Mouse (Mus musculus) heart, embryonic 15.5 days (tissue): ENCODE results near the gene Rasa3. TPM values are rescaled to one million over a fixed set of nuclear protein-coding genes. Genes with fewer than 3 reads are reported as not detected.

ENCODE experiments used
- ATAC-seq: fragments of 200-750 bp; cut with Nextera tagmentation; replicated peaks from 2 replicates; pipeline ENCODE4 v1.8.0; 2017; ENCODE audit warnings: low read depth, moderate TSS enrichment; ENCODE audit not compliant: insufficient number of reproducible peaks, insufficient read depth, low FRiP score
- H3K27ac ChIP-seq: fragments of 300-500 bp; sonication (generic); 2 replicates; pipeline ENCODE4 v1.5.1; 2015; ENCODE audit warnings: mild to moderate bottlenecking, inconsistent platforms
- H3K27me3 ChIP-seq: fragments of 300-500 bp; sonication (generic); 2 replicates; pipeline ENCODE4 v1.6.1; 2015; ENCODE audit warnings: inconsistent platforms
- H3K36me3 ChIP-seq: fragments of 300-500 bp; sonication (generic); 2 replicates; pipeline ENCODE4 v1.6.1; 2015; ENCODE audit warnings: mild to moderate bottlenecking, inconsistent platforms
- H3K4me1 ChIP-seq: fragments of 300-500 bp; sonication (generic); replicated peaks from 2 replicates; pipeline ENCODE4 v1.6.1; 2015; ENCODE audit warnings: inconsistent platforms
- H3K4me2 ChIP-seq: fragments of 300-500 bp; sonication (generic); 2 replicates; pipeline ENCODE4 v1.6.1; 2015; ENCODE audit warnings: inconsistent platforms, mild to moderate bottlenecking, moderate library complexity
- H3K4me3 ChIP-seq: fragments of 300-500 bp; sonication (generic); 2 replicates; pipeline ENCODE4 v1.5.1; 2015; ENCODE audit warnings: mild to moderate bottlenecking, inconsistent platforms
- H3K9ac ChIP-seq: fragments of 300-500 bp; sonication (generic); 2 replicates; pipeline ENCODE4 v1.6.1; 2015; ENCODE audit warnings: mild to moderate bottlenecking, inconsistent platforms
- H3K9me3 ChIP-seq: fragments of 300-500 bp; sonication (generic); replicated peaks from 2 replicates; pipeline ENCODE4 v1.6.1; 2016; ENCODE audit warnings: inconsistent platforms
- WGBS: fragments of 180-500 bp; shearing (Covaris S2); methylation state at CpG from one replicate; pipeline ENCODE4 v1.1.7; 2015; ENCODE audit warnings: mixed read lengths; 5-methylcytosine and 5-hydroxymethylcytosine counted together
- polyA plus RNA-seq: library from polyadenylated mRNA; unstranded; fragments of >200 nt; fragmentation: Nextera tagmentation; extraction: Ambion mirVana; gene quantifications from 2 replicates; pipeline ENCODE4 v1.2.1, GENCODE M21; 2015

Rasa3 gene
- polyA plus RNA-seq, 1 experiment from 2014 or later = 19.0 TPM

DNA sequence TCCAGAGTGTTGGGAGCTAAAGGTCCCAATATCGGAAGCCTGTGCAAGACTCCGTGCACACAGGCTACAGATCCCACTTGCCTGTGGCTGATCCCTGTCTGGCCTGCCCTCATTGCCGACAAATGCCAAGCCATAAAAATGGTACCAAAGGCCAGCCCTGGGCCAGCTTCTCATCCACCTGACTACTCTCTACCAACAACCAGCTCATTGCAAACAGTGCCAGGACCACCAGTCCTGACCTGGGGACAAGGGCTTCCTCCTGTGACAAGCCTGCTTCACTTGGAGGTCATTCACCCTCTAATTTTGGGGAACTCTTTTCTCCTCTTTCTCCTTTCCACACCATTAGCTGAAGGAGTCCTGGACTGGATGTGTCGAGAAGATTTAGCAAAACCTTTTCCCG, 29.8 kb downstream of the Rasa3 start:
- Histone ChIP-seq H3K4me1 (peaks cover 76% of the 10 kb centered on the region), H3K36me3 (no peaks in the 10 kb centered on the region), H3K4me3 (no peak overlapping the region), H3K27ac (peak overlapping the region; percentile 90), H3K27me3 (no peaks in the 10 kb centered on the region), H3K9ac (no peak overlapping the region), H3K9me3 (no peaks in the 10 kb centered on the region), H3K4me2 (no peak overlapping the region)
- ATAC-seq = no peak
- 79% methylated on average over 5 of the region's 5 CpGs for WGBS

DNA sequence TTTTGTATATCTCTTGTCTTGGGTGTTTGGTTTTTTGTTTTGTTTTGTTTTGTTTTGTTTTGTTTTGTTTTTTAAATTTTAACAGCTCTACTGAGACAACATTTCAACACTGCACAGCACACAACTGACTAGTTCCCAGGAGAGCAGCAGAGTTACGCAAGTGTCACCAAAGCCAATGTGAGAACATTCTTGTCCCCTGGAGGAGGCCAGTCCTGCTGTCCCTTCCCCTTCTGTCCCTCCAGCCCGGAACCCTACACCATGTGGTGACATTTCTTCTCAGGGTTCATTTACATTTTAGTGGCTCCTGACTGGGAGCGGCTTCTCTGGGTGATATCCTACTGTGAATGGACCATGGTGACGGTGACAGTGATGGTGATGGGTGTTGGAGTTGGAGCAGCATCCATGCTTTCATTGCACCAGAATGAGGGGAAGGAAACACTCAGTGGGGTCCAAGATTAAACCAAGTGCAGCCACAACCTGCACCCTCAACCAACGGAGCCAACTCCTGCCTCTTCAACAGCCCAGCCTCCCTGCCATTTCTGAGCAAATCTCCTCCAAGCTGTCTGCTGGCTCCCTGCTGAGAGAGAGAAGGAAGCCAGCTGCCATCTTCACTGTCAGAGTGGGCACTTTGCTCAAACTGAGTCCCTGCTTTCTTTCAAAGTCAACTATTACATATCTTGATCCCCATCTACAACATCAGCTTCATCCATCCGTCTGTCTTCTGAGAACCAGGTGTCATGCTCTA, 32.3 kb downstream of the Rasa3 start:
- no peaks in the 10 kb centered on the region for H3K27me3 ChIP-seq
- H3K9me3 ChIP-seq = no peaks in the 10 kb centered on the region
- no peak overlapping the region for H3K4me3 ChIP-seq
- WGBS = 58% methylated on average over 6 of the region's 6 CpGs
- ATAC-seq = no peak
- no peaks in the 10 kb centered on the region for H3K36me3 ChIP-seq
- peaks cover 61% of the 10 kb centered on the region for H3K4me1 ChIP-seq
- H3K27ac ChIP-seq = peak overlapping the region; percentile 84
- H3K4me2 ChIP-seq = peak overlapping the region; percentile 46; the same call in 1 of the 2 replicates
- no peak overlapping the region for H3K9ac ChIP-seq

DNA sequence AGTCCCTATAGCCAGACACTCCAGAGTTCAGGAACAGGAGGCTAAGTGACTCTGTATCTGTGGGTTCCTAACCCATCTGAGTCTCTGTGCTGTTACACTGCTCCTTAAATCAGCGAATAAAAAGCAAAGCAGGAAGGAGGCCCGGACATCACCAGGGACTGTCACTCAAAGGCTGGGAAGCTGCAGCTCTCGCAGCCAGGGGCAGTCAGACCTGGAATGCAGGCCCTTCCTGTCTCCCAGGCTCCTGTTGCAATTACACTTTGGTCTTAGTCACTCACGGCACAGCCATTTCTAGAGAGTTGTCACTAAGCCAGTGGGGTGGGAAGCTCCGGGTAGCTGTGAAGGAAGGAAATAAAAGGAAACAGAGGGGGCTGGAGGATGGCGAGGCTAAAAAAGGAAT, 33.2 kb downstream of the Rasa3 start:
- Histone ChIP-seq H3K4me1 (peaks cover 52% of the 10 kb centered on the region), H3K9me3 (no peaks in the 10 kb centered on the region), H3K27ac (peak overlapping the region; percentile 84), H3K9ac (no peak overlapping the region), H3K36me3 (no peaks in the 10 kb centered on the region), H3K27me3 (no peaks in the 10 kb centered on the region), H3K4me3 (no peak overlapping the region), H3K4me2 (peak overlapping the region; percentile 46)
- peak; percentile 56 for ATAC-seq
- under 1% methylated on average over 6 of the region's 6 CpGs for WGBS

DNA sequence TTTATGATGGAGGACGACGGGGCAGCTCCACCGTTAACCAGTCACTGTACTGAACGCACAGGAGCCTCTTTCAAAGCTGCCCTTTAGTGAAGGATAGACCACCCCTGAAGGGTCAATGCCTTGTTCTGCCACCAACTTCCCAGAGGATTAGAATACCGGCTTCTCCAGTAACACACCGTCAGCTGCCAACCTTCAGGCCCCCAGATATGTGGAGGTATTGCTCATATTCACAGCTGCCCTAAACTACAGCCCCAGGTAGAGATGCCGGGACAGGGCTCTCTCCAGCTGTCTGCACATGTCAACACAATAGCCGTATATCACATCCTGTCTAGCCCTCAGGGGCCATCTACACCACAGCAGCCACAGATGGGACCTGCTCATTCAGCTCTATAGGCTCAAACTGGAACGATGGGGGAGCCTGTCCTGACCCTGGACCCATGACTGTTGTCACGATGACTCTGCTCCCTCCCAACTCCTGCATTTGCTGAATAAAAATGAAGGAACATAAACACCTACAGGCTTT, 34.7 kb downstream of the Rasa3 start:
- H3K9ac ChIP-seq = no peak overlapping the region
- no peaks in the 10 kb centered on the region for H3K36me3 ChIP-seq
- no peak overlapping the region for H3K27ac ChIP-seq
- H3K9me3 ChIP-seq = no peaks in the 10 kb centered on the region
- peaks cover 39% of the 10 kb centered on the region for H3K4me1 ChIP-seq
- H3K27me3 ChIP-seq = no peaks in the 10 kb centered on the region
- ATAC-seq = no peak
- 78% methylated on average over 10 of the region's 10 CpGs for WGBS
- H3K4me3 ChIP-seq = no peak overlapping the region
- H3K4me2 ChIP-seq = no peak overlapping the region

DNA sequence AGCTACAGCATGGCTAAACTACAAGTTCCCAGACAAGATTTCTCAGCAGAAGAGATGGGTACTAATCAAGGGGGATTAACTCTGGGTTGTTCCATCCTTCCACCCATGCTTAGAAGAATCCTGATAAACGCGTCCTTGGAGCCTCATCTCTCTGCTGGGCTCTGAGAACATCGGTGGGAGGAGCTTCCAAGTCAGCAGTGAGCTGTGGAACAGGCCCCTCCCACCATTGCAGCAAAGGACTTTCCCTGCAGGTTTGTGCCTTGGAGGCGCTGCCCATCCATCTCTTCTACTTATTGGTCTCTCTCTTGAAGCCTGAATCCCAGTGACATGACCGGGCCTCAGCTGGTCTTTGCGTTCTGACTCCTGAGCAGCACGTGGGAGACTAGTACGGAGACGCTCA, 36.2 kb downstream of the Rasa3 start:
- Histone ChIP-seq H3K27ac (no peak overlapping the region), H3K4me3 (no peak overlapping the region), H3K27me3 (no peaks in the 10 kb centered on the region), H3K4me2 (no peak overlapping the region), H3K9me3 (no peaks in the 10 kb centered on the region), H3K36me3 (no peaks in the 10 kb centered on the region), H3K4me1 (peaks cover 36% of the 10 kb centered on the region), H3K9ac (no peak overlapping the region)
- WGBS = 64% methylated on average over 9 of the region's 9 CpGs
- ATAC-seq = no peak

DNA sequence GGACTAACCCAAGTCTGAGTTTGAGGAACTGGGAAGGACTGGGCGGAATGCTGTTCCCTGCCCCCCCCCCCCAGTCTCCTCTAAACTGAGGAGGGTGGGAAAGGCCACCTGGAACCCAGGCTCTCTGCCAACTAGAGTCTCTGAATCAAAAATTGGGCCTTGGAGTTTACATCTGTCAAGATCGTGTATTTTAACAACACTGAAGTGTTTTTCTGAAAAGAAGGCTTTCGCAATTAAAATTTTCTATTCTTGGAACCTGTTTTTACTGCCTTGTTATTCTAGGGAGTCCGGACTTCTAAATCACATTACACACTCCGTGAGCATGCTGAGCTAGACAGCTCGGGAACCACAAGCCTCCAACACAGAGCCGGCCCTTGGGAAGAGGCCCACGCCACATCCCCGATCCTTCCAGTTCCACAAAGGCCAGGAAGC, 36.9 kb downstream of the Rasa3 start:
- H3K27me3 ChIP-seq = no peaks in the 10 kb centered on the region
- no peak overlapping the region for H3K27ac ChIP-seq
- H3K4me3 ChIP-seq = no peak overlapping the region
- H3K9ac ChIP-seq = no peak overlapping the region
- H3K9me3 ChIP-seq = no peaks in the 10 kb centered on the region
- H3K36me3 ChIP-seq = no peaks in the 10 kb centered on the region
- 67% methylated on average over 9 of the region's 9 CpGs for WGBS
- H3K4me1 ChIP-seq = peaks cover 29% of the 10 kb centered on the region
- H3K4me2 ChIP-seq = no peak overlapping the region
- ATAC-seq = no peak

DNA sequence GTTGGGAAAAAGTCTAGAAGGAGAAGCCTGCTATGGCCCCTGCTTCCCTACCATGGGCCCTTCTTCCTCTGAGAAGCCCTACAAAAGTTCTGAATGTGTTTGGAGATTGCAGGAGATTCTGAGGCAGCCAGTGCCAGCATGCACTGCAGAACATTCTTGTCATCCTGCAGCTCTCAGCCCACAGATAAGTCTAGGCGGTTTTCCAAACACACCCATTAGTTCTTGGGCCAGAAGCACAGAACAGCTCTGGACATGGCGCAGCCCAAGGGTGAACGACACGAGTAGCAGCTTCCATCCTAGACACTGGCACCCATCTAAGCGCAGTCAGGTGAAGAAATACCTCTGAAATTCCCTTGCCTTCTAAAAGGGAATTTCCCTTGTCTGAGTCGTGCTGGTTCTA, 44.3 kb downstream of the Rasa3 start:
- no peaks in the 10 kb centered on the region for H3K9me3 ChIP-seq
- H3K4me2 ChIP-seq = no peak overlapping the region
- H3K27me3 ChIP-seq = no peaks in the 10 kb centered on the region
- no peak overlapping the region for H3K27ac ChIP-seq
- no peak overlapping the region for H3K4me3 ChIP-seq
- no peak for ATAC-seq
- peaks cover 5% of the 10 kb centered on the region; the same call in 1 of the 2 replicates for H3K36me3 ChIP-seq
- 69% methylated on average over 6 of the region's 6 CpGs for WGBS
- H3K9ac ChIP-seq = no peak overlapping the region
- peaks cover 9% of the 10 kb centered on the region; the same call in 1 of the 2 replicates for H3K4me1 ChIP-seq

DNA sequence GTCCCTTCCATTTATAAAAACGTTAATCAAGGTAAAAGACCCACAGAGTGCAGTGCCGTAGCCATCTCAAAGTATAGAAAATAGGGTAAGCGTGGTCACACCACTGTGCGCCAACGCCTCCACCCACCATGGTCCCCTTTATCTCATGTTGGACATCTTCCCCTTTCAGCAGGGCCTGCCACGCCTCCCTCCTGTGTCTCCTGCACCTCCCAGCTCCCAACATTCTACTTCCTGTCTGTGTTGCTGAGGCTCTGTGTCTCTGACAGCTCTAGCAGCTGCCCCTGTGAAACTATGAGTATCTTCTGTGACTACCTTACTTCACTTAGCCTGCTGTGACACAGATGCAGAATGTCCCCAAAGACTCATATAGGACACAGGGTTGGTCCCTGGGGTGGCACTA, 45.1 kb downstream of the Rasa3 start:
- H3K36me3 ChIP-seq = peaks cover 7% of the 10 kb centered on the region
- H3K4me3 ChIP-seq = no peak overlapping the region
- no peak overlapping the region for H3K27ac ChIP-seq
- H3K27me3 ChIP-seq = no peaks in the 10 kb centered on the region
- no peaks in the 10 kb centered on the region for H3K9me3 ChIP-seq
- H3K9ac ChIP-seq = no peak overlapping the region
- H3K4me1 ChIP-seq = peaks cover 9% of the 10 kb centered on the region; the same call in 1 of the 2 replicates
- 75% methylated on average over 6 of the region's 6 CpGs for WGBS
- no peak for ATAC-seq
- H3K4me2 ChIP-seq = no peak overlapping the region

DNA sequence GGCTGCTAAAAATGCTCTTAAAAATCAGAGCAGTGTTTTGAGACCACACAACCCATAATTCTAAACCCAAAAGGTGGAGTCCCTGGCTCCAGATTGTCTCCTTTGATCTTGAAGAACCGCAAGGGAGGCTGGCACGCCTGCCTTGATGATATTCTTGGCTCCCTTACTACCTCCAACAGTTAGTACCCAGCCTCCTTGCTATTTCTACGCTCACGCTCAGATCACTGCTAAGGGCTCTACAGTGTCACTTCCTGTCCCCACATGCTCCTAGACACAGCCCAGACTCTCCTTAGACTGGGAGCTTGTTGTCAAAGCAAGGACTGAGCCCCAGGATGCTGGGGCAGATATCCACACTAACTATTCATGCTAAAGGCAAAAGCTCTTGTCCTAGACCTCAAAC, 46.6 kb downstream of the Rasa3 start:
- no peak overlapping the region for H3K4me2 ChIP-seq
- peaks cover 12% of the 10 kb centered on the region for H3K36me3 ChIP-seq
- H3K9ac ChIP-seq = no peak overlapping the region
- H3K9me3 ChIP-seq = no peaks in the 10 kb centered on the region
- peaks cover 9% of the 10 kb centered on the region; the same call in 1 of the 2 replicates for H3K4me1 ChIP-seq
- H3K27ac ChIP-seq = no peak overlapping the region
- WGBS = 80% methylated on average over 4 of the region's 4 CpGs
- no peak overlapping the region for H3K4me3 ChIP-seq
- H3K27me3 ChIP-seq = no peaks in the 10 kb centered on the region
- ATAC-seq = no peak

DNA sequence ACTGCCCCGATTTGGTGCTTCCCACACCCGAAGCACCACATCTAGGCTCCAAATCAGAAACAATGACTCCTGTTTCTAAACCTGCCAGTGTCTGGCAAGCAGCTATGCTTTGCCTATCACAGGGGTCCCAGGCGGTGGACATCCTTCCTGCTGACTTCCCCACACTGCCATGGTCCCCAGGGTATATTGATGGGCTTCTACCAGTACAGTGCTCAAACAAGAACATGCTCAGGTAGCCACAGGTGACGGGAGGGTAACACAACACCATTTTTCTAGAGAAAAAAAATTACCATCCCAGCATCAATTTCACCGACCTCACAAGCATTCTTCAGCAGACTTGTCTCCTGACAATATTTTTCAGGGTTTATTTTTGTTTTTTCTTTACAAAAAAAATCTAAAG, 47.2 kb downstream of the Rasa3 start:
- Histone ChIP-seq H3K27me3 (no peaks in the 10 kb centered on the region), H3K9ac (no peak overlapping the region), H3K9me3 (no peaks in the 10 kb centered on the region), H3K36me3 (peaks cover 12% of the 10 kb centered on the region), H3K4me3 (no peak overlapping the region), H3K27ac (no peak overlapping the region), H3K4me1 (peaks cover 15% of the 10 kb centered on the region), H3K4me2 (no peak overlapping the region)
- 76% methylated on average over 5 of the region's 5 CpGs for WGBS
- no peak for ATAC-seq

DNA sequence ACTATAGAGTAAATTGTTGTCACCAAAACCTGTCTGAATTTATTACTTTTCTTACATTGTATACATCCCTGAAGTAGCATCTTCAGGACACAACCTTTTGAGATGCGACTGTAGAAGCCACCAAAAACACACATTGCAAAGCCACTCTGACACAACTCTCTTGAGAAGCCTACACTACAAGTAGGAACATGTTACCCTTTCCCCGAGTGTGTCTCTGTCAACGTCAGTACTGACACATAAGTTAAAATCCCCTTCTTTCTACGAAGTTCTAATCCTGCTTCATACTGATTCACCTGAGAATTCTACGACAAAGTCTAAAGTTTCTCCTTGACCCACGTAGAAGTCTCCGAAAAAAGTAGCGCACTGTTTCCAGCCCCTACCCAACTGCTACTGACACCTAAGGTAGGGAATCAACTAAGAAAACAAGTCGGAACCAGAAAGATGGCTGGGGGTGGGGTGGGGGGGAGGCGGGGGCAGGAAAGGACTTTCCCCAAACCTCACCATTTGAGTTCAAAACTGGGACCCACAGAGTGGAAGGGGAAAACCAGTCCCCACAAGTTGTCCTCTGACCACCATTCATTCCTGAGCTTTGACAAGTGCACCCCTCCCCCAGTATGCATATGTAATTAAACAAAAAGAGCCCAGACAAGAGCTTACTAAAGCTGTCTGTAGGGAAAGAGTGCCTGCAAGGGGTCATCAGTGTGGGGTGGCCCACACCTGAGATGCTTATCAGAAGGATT, 47.9 kb downstream of the Rasa3 start:
- WGBS = 80% methylated on average over 10 of the region's 10 CpGs
- H3K27ac ChIP-seq = no peak overlapping the region
- no peak overlapping the region for H3K9ac ChIP-seq
- H3K9me3 ChIP-seq = no peaks in the 10 kb centered on the region
- no peak overlapping the region for H3K4me3 ChIP-seq
- H3K36me3 ChIP-seq = peaks cover 12% of the 10 kb centered on the region
- no peaks in the 10 kb centered on the region for H3K27me3 ChIP-seq
- peaks cover 21% of the 10 kb centered on the region for H3K4me1 ChIP-seq
- no peak overlapping the region for H3K4me2 ChIP-seq
- no peak for ATAC-seq
